Mouse (Mus musculus) neural tube, embryonic 15.5 days (tissue): Measurements from ENCODE around the gene Tnnt1. TPM values are rescaled to one million over a fixed set of nuclear protein-coding genes. Genes with fewer than 3 reads are reported as not detected.

Source experiments
- ATAC-seq: fragments of 200-750 bp; cut with Nextera tagmentation; 2 replicates; pipeline ENCODE4 v1.8.0; 2017; ENCODE audit warnings: mild to moderate bottlenecking, moderate TSS enrichment, moderate library complexity; ENCODE audit not compliant: low FRiP score
- H3K27ac ChIP-seq: fragments of 300-500 bp; sonication (generic); replicated peaks from 2 replicates; pipeline ENCODE4 v1.5.1; 2015; ENCODE audit warnings: mild to moderate bottlenecking, inconsistent platforms
- H3K27me3 ChIP-seq: fragments of 300-500 bp; sonication (generic); replicated peaks from 2 replicates; pipeline ENCODE4 v1.6.1; 2015; ENCODE audit warnings: inconsistent platforms
- H3K36me3 ChIP-seq: fragments of 300-500 bp; sonication (generic); 2 replicates; pipeline ENCODE4 v1.6.1; 2015; ENCODE audit warnings: inconsistent platforms
- H3K4me1 ChIP-seq: fragments of 300-500 bp; sonication (generic); 2 replicates; pipeline ENCODE4 v1.6.1; 2015; ENCODE audit warnings: inconsistent platforms
- H3K4me2 ChIP-seq: fragments of 300-500 bp; sonication (generic); 2 replicates; pipeline ENCODE4 v1.6.1; 2015; ENCODE audit warnings: inconsistent platforms, mild to moderate bottlenecking, moderate library complexity
- H3K4me3 ChIP-seq: fragments of 300-500 bp; sonication (generic); replicated peaks from 2 replicates; pipeline ENCODE4 v1.5.1; 2015; ENCODE audit warnings: mild to moderate bottlenecking, inconsistent platforms
- H3K9ac ChIP-seq: fragments of 300-500 bp; sonication (generic); replicated peaks from 2 replicates; pipeline ENCODE4 v1.6.1; 2015; ENCODE audit warnings: mild to moderate bottlenecking, inconsistent platforms
- H3K9me3 ChIP-seq: fragments of 300-500 bp; sonication (generic); replicated peaks from 2 replicates; pipeline ENCODE4 v1.6.1; 2016; ENCODE audit warnings: inconsistent platforms
- WGBS: fragments of 180-500 bp; shearing (Covaris S2); methylation state at CpG from one replicate; pipeline ENCODE4 v1.1.7; 2015; ENCODE audit warnings: mixed read lengths; 5-methylcytosine and 5-hydroxymethylcytosine counted together
- polyA plus RNA-seq: library from polyadenylated mRNA; unstranded; fragments of >200 nt; fragmentation: Nextera tagmentation; extraction: Ambion mirVana; gene quantifications from 2 replicates; pipeline ENCODE4 v1.2.1, GENCODE M21; 2015

Tnnt1 gene
- polyA plus RNA-seq, 1 experiment from 2014 or later, result 29.5 TPM

DNA sequence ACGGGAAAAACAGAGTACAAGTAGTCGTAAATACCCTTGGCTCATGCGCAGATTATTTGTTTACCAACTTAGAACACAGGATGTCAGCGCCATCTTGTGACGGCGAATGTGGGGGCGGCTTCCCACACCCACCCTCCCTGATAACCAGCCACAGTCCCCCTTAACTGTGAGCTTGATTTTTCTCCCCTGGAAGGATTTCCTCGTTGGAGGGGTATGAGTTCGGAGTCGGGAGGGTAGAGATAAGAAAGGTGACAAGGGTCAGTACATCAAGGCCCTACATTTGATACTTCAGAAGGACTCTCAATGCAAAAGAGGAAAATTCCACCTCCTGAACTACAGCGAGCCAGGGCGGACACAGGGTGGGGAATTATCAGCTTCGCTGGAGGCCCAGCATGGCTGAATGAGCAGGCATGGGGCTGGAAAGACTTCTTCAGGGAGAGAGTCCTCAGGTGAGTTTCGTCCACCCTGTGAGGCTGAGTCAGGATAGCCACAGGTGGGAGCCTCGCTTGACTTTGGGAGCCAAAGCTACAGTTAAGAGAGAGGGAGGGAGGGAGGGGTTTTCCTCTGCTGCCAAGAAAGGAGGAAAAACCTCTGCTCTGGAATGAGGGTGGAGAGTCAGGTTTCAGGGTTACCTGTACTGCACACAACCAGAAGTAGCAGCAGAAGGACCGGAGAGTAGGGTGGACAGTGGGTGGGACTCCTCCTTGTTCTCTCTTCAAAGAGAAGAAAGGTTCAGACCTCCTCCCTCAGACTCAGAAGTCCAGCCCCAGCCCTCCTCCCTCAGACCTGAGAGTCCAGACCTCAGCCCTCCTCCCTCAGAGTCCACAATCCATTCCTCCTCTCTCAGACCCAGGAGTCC is 55.4 kb downstream of the Tnnt1 start, which contains the start of gene Eps8l1:
Eps8l1 (plus strand) TSS at position 99 of the 859 bp plus-strand sequence.
- H3K27ac ChIP-seq, result no peak within 1 kb of the TSS
- no peaks in the 10 kb centered on the region; the same call in 1 of the 2 replicates for H3K27me3 ChIP-seq
- H3K4me1 ChIP-seq, result no peaks in the 10 kb centered on the region
- no peaks in the 10 kb centered on the region for H3K36me3 ChIP-seq
- H3K4me3 ChIP-seq, result peak within 1 kb of the TSS; percentile 29
- H3K9ac ChIP-seq, result 0 out of 2 replicates have a peak within 1 kb of the TSS, but pooled peaks have one; percentile 2
- 68% methylated on average over 14 of the region's 16 CpGs for WGBS
- H3K9me3 ChIP-seq, result no peaks in the 10 kb centered on the region
- peak within 1 kb of the TSS; percentile 49 for H3K4me2 ChIP-seq
- 0 out of 2 replicates have a peak, but pooled peaks have one; percentile 17 for ATAC-seq

Other genes starting within 250 kb of the Tnnt1 start
- 0.19 TPM in 1 of 2 replicates, not detected in the other for gene Ncr1, start 178.7 kb downstream of the Tnnt1 start, polyA plus RNA-seq
- gene Gp6, start 118.6 kb downstream of the Tnnt1 start, polyA plus RNA-seq, result 0.08 TPM in 1 of 2 replicates, not detected in the other
- gene Rdh13, start 70.7 kb downstream of the Tnnt1 start, polyA plus RNA-seq, result 38.2 and 41.9 TPM in 2 replicates
- gene Eps8l1, start 55.7 kb downstream of the Tnnt1 start, polyA plus RNA-seq, result 13.1 and 14.1 TPM in 2 replicates
- 38.8 and 44.6 TPM in 2 replicates for gene Ppp1r12c, start 14.7 kb downstream of the Tnnt1 start, polyA plus RNA-seq
- 1.8 and 2.4 TPM in 2 replicates for gene Tnni3, start 7.8 kb upstream of the Tnnt1 start, polyA plus RNA-seq
- 1.8 and 2.1 TPM in 2 replicates for gene Dnaaf3, start 16.1 kb upstream of the Tnnt1 start, polyA plus RNA-seq
- gene Syt5, start 31.2 kb upstream of the Tnnt1 start, polyA plus RNA-seq, result 77.0 and 94.1 TPM in 2 replicates
- gene Ptprh, start 87.7 kb upstream of the Tnnt1 start, polyA plus RNA-seq, result 0.43 and 0.65 TPM in 2 replicates
- 1.7 and 2.3 TPM in 2 replicates for gene Tmem86b, start 115.0 kb upstream of the Tnnt1 start, polyA plus RNA-seq
- gene Ppp6r1, start 142.6 kb upstream of the Tnnt1 start, polyA plus RNA-seq, result 8.3 and 8.9 TPM in 2 replicates
- 156 and 173 TPM in 2 replicates for gene Hspbp1, start 168.7 kb upstream of the Tnnt1 start, polyA plus RNA-seq
- gene Brsk1, start 174.2 kb upstream of the Tnnt1 start, polyA plus RNA-seq, result 6.5 and 6.8 TPM in 2 replicates
- gene Tmem150b, start 208.9 kb upstream of the Tnnt1 start, polyA plus RNA-seq, result 0.13 and 0.14 TPM in 2 replicates
- gene Kmt5c, start 223.7 kb upstream of the Tnnt1 start, polyA plus RNA-seq, result 56.9 and 58.2 TPM in 2 replicates
- gene Cox6b2, start 236.7 kb upstream of the Tnnt1 start, polyA plus RNA-seq, result 26.3 and 38.6 TPM in 2 replicates